Mouse (Mus musculus): ENCODE results near the gene Ryr2.

DNA sequence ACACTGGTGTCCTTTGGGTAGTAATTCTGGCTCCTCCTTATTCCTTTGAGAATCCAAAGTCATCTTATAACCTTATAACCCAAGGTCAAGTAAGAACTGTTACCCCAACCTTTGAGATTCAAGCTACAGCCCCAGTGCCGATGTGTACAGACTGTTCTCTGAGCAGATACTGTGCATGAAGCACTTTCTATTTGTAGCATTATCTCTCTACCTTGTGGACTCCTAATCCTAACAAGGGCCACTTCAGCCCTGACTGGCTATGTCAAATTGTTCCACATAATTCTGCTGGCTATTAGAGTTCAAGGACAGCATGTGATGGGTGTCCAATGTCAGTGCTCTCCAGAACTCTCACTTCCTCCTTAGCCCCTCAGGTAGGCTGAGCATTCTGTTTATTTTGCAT is 22.4 kb upstream of the Ryr2 start:
- TF ChIP-seq CTCF (IDR thresholded peaks at IDR 0.05), result no peak
- TF ChIP-seq EP300 (IDR thresholded peaks at IDR 0.05), result no peak

All from lung, postnatal 0 days (tissue).